Mouse (Mus musculus): ENCODE measurements around the gene Pycr1. TPM values are rescaled to one million over a fixed set of nuclear protein-coding genes. Genes with fewer than 3 reads are reported as not detected.

Pycr1 gene
- polyA plus RNA-seq, 1 experiment from 2014 or later = 22.4 TPM

- no peaks in the 10 kb centered on the region for H3K9me3 ChIP-seq (ENCODE audit: control insufficient read depth, low read length)
- peaks cover 18% of the 10 kb centered on the region for H3K4me1 ChIP-seq (replicated peaks; ENCODE audit: control insufficient read depth, insufficient read depth, low read length)
- no peaks in the 10 kb centered on the region for H3K27me3 ChIP-seq (replicated peaks; ENCODE audit: control insufficient read depth, insufficient read depth, low read length)
- peaks cover 58% of the 10 kb centered on the region for H3K36me3 ChIP-seq (ENCODE audit: control insufficient read depth, insufficient read depth, low read length)
- no peak overlapping the region for H3K27ac ChIP-seq (ENCODE audit: low read depth)
- DNase-seq (ENCODE audit: low spot score) (peak; percentile 66), ATAC-seq (replicated peaks; ENCODE audit: low FRiP score, low TSS enrichment, low read depth) (peak; percentile 56; the same call in 1 of the 2 replicates)
- H3K9ac ChIP-seq (ENCODE audit: low read length) = no peak overlapping the region
- H3K4me2 ChIP-seq (ENCODE audit: low read length) = peak overlapping the region; percentile 63; the same call in 1 of the 2 replicates
- H3K4me3 ChIP-seq (ENCODE audit: low read depth, low read length) = no peak overlapping the region
- WGBS = 46% methylated on average over 7 of the region's 8 CpGs
Measured at GRCm38 (mm10) chr11:120609250-120609649, 34.3 kb downstream of the Pycr1 start.

GRCm38 (mm10) chr11:120608241-120609034, 35.1 kb downstream of the Pycr1 start, which contains the start of gene Npb:
TSS of gene Npb (plus strand) at chr11:120608477.
- H3K27me3 ChIP-seq (replicated peaks; ENCODE audit: control insufficient read depth, insufficient read depth, low read length) = no peaks in the 10 kb centered on the region
- ATAC-seq (replicated peaks; ENCODE audit: low FRiP score, low TSS enrichment, low read depth) = peak; percentile 29
- H3K9ac ChIP-seq (ENCODE audit: low read length) = peak within 1 kb of the TSS; percentile 44
- DNase-seq (ENCODE audit: low spot score) = peak; percentile 63
- no peaks in the 10 kb centered on the region for H3K9me3 ChIP-seq (ENCODE audit: control insufficient read depth, low read length)
- peak within 1 kb of the TSS; percentile 63 for H3K4me2 ChIP-seq (ENCODE audit: low read length)
- H3K4me1 ChIP-seq (replicated peaks; ENCODE audit: control insufficient read depth, insufficient read depth, low read length) = peaks cover 18% of the 10 kb centered on the region
- WGBS = 4% methylated on average over 45 of the region's 45 CpGs
- H3K4me3 ChIP-seq (ENCODE audit: low read depth, low read length) = peak within 1 kb of the TSS; percentile 27
- peaks cover 57% of the 10 kb centered on the region for H3K36me3 ChIP-seq (ENCODE audit: control insufficient read depth, insufficient read depth, low read length)
- H3K27ac ChIP-seq (ENCODE audit: low read depth) = no peak within 1 kb of the TSS

GRCm38 (mm10) chr11:120606764-120607163, 36.8 kb downstream of the Pycr1 start:
- Histone ChIP-seq H3K27ac (ENCODE audit: low read depth) (no peak overlapping the region), H3K27me3 (replicated peaks; ENCODE audit: control insufficient read depth, insufficient read depth, low read length) (no peaks in the 10 kb centered on the region), H3K9ac (ENCODE audit: low read length) (no peak overlapping the region), H3K36me3 (ENCODE audit: control insufficient read depth, insufficient read depth, low read length) (peaks cover 62% of the 10 kb centered on the region), H3K4me2 (ENCODE audit: low read length) (no peak overlapping the region), H3K4me1 (replicated peaks; ENCODE audit: control insufficient read depth, insufficient read depth, low read length) (peaks cover 18% of the 10 kb centered on the region), H3K9me3 (ENCODE audit: control insufficient read depth, low read length) (no peaks in the 10 kb centered on the region), H3K4me3 (ENCODE audit: low read depth, low read length) (no peak overlapping the region)
- WGBS = 86% methylated on average over 4 of the region's 4 CpGs
- ATAC-seq (replicated peaks; ENCODE audit: low FRiP score, low TSS enrichment, low read depth) (no peak), DNase-seq (ENCODE audit: low spot score) (no peak)

GRCm38 (mm10) chr11:120605667-120606066, 37.9 kb downstream of the Pycr1 start:
- H3K4me1 ChIP-seq (replicated peaks; ENCODE audit: control insufficient read depth, insufficient read depth, low read length) = peaks cover 18% of the 10 kb centered on the region

GRCm38 (mm10) chr11:120603545-120603944, 40.0 kb downstream of the Pycr1 start:
- Histone ChIP-seq H3K4me1 (replicated peaks; ENCODE audit: control insufficient read depth, insufficient read depth, low read length) (peaks cover 19% of the 10 kb centered on the region), H3K9me3 (ENCODE audit: control insufficient read depth, low read length) (no peaks in the 10 kb centered on the region), H3K27me3 (replicated peaks; ENCODE audit: control insufficient read depth, insufficient read depth, low read length) (no peaks in the 10 kb centered on the region), H3K36me3 (ENCODE audit: control insufficient read depth, insufficient read depth, low read length) (peaks cover 58% of the 10 kb centered on the region), H3K27ac (ENCODE audit: low read depth) (no peak overlapping the region), H3K4me3 (ENCODE audit: low read depth, low read length) (no peak overlapping the region), H3K4me2 (ENCODE audit: low read length) (no peak overlapping the region), H3K9ac (ENCODE audit: low read length) (no peak overlapping the region)
- DNase-seq (ENCODE audit: low spot score) (no peak), ATAC-seq (replicated peaks; ENCODE audit: low FRiP score, low TSS enrichment, low read depth) (no peak)
- WGBS = 66% methylated on average over 2 of the region's 2 CpGs

More at GRCm38 (mm10) chr11:120605667-120606066, 37.9 kb downstream of the Pycr1 start:
- Histone ChIP-seq H3K4me2 (ENCODE audit: low read length) (no peak overlapping the region), H3K27me3 (replicated peaks; ENCODE audit: control insufficient read depth, insufficient read depth, low read length) (no peaks in the 10 kb centered on the region), H3K27ac (ENCODE audit: low read depth) (no peak overlapping the region), H3K4me3 (ENCODE audit: low read depth, low read length) (no peak overlapping the region), H3K9me3 (ENCODE audit: control insufficient read depth, low read length) (no peaks in the 10 kb centered on the region), H3K36me3 (ENCODE audit: control insufficient read depth, insufficient read depth, low read length) (peaks cover 56% of the 10 kb centered on the region), H3K9ac (ENCODE audit: low read length) (no peak overlapping the region)
- DNase-seq (ENCODE audit: low spot score) = no peak
- 92% methylated on average over 7 of the region's 7 CpGs for WGBS
- no peak for ATAC-seq (replicated peaks; ENCODE audit: low FRiP score, low TSS enrichment, low read depth)

GRCm38 (mm10) chr11:120600716-120601115, 42.9 kb downstream of the Pycr1 start:
- H3K9me3 ChIP-seq (ENCODE audit: control insufficient read depth, low read length) = no peaks in the 10 kb centered on the region
- DNase-seq (ENCODE audit: low spot score) (no peak), ATAC-seq (replicated peaks; ENCODE audit: low FRiP score, low TSS enrichment, low read depth) (no peak)
- H3K27me3 ChIP-seq (replicated peaks; ENCODE audit: control insufficient read depth, insufficient read depth, low read length) = no peaks in the 10 kb centered on the region
- H3K36me3 ChIP-seq (ENCODE audit: control insufficient read depth, insufficient read depth, low read length) = peaks cover 66% of the 10 kb centered on the region
- 92% methylated on average over 3 of the region's 3 CpGs for WGBS
- no peak overlapping the region for H3K9ac ChIP-seq (ENCODE audit: low read length)
- no peak overlapping the region for H3K4me3 ChIP-seq (ENCODE audit: low read depth, low read length)
- H3K27ac ChIP-seq (ENCODE audit: low read depth) = no peak overlapping the region
- peaks cover 20% of the 10 kb centered on the region for H3K4me1 ChIP-seq (replicated peaks; ENCODE audit: control insufficient read depth, insufficient read depth, low read length)
- H3K4me2 ChIP-seq (ENCODE audit: low read length) = no peak overlapping the region

- H3K9me3 ChIP-seq (ENCODE audit: control insufficient read depth, low read length) = no peaks in the 10 kb centered on the region
- peaks cover 20% of the 10 kb centered on the region for H3K4me1 ChIP-seq (replicated peaks; ENCODE audit: control insufficient read depth, insufficient read depth, low read length)
- ATAC-seq (replicated peaks; ENCODE audit: low FRiP score, low TSS enrichment, low read depth) (no peak), DNase-seq (ENCODE audit: low spot score) (peak; percentile 63)
- peak overlapping the region; percentile 88 for H3K4me2 ChIP-seq (ENCODE audit: low read length)
- H3K4me3 ChIP-seq (ENCODE audit: low read depth, low read length) = peak overlapping the region; percentile 98
- H3K27me3 ChIP-seq (replicated peaks; ENCODE audit: control insufficient read depth, insufficient read depth, low read length) = no peaks in the 10 kb centered on the region
- H3K27ac ChIP-seq (ENCODE audit: low read depth) = peak overlapping the region; percentile 81
- H3K36me3 ChIP-seq (ENCODE audit: control insufficient read depth, insufficient read depth, low read length) = peaks cover 64% of the 10 kb centered on the region
- WGBS = 46% methylated on average over 17 of the region's 17 CpGs
- H3K9ac ChIP-seq (ENCODE audit: low read length) = peak overlapping the region; percentile 63
Measured at GRCm38 (mm10) chr11:120598990-120599549, 44.5 kb downstream of the Pycr1 start.

GRCm38 (mm10) chr11:120598283-120598989, 45.1 kb downstream of the Pycr1 start, which contains the start of the genes Alyref and Anapc11:
TSS of gene Alyref (minus strand) at chr11:120598365.
TSS of gene Anapc11 (plus strand) at chr11:120598421.
- no peaks in the 10 kb centered on the region for H3K9me3 ChIP-seq (ENCODE audit: control insufficient read depth, low read length)
- ATAC-seq (replicated peaks; ENCODE audit: low FRiP score, low TSS enrichment, low read depth) (peak; percentile 97), DNase-seq (ENCODE audit: low spot score) (peak; percentile 93)
- H3K27ac ChIP-seq (ENCODE audit: low read depth) = peak within 1 kb of the TSS; percentile 81
- peaks cover 20% of the 10 kb centered on the region for H3K4me1 ChIP-seq (replicated peaks; ENCODE audit: control insufficient read depth, insufficient read depth, low read length)
- peaks cover 65% of the 10 kb centered on the region for H3K36me3 ChIP-seq (ENCODE audit: control insufficient read depth, insufficient read depth, low read length)
- H3K9ac ChIP-seq (ENCODE audit: low read length) = peak within 1 kb of the TSS; percentile 96
- WGBS = under 1% methylated on average over 86 of the region's 88 CpGs
- peak within 1 kb of the TSS; percentile 88 for H3K4me2 ChIP-seq (ENCODE audit: low read length)
- peak within 1 kb of the TSS; percentile 98 for H3K4me3 ChIP-seq (ENCODE audit: low read depth, low read length)
- no peaks in the 10 kb centered on the region for H3K27me3 ChIP-seq (replicated peaks; ENCODE audit: control insufficient read depth, insufficient read depth, low read length)
